Mouse (Mus musculus) lung, postnatal 0 days (tissue): ENCODE results near the gene Sec13.

Source experiments
- CTCF ChIP-seq: IDR thresholded peaks from 2 replicates; pipeline ENCODE4 v1.5.1; 2016; ENCODE audit warnings: antibody characterized with exemption, mild to moderate bottlenecking
- EP300 ChIP-seq: IDR thresholded peaks from 2 replicates; pipeline ENCODE4 v1.6.1; 2016; ENCODE audit warnings: antibody characterized with exemption, mild to moderate bottlenecking, control low read depth

GRCm38 (mm10) chr6:113690008-113690399, 50.5 kb downstream of the Sec13 start:
- no peak for TF ChIP-seq EP300
- no peak for TF ChIP-seq CTCF
